Mouse (Mus musculus) layer of hippocampus, adult 2 months (tissue): ENCODE measurements around the gene Aoc2. TPM values are rescaled to one million over a fixed set of nuclear protein-coding genes. Genes with fewer than 3 reads are reported as not detected.

Source experiments
- DNase-seq, 2 experiments: peaks; one replicate each; pipeline ENCODE4 v3.0.0; 2022; ENCODE audit warnings: low spot score in 2 of 2
- H3K27ac ChIP-seq: fragments of 200-600 bp; 2 replicates; pipeline ENCODE4 v1.8.1; 2022
- H3K4me3 ChIP-seq: fragments of 200-600 bp; 2 replicates; pipeline ENCODE4 v1.8.1; 2022; ENCODE audit warnings: mild to moderate bottlenecking
- CTCF ChIP-seq: fragments of 200-600 bp; conservative IDR thresholded peaks from 2 replicates; pipeline ENCODE4 v1.8.1; 2022; ENCODE audit warnings: antibody characterized with exemption, mild to moderate bottlenecking, moderate library complexity
- long read RNA-seq, 2 experiments: library from polyadenylated mRNA; stranded (forward); transcript quantifications; one replicate each; pipeline ENCODE4 v2.0.0; 2021; ENCODE audit warnings: borderline mapping rate in 2 of 2
- total RNA-seq, 2 experiments: library from RNA; stranded (reverse); gene quantifications; 2 replicates each; pipeline ENCODE4 v1.2.3; 2021

Aoc2 gene
- total RNA-seq: 1 to 10 TPM; 6.8 to 7.5 TPM
- long read RNA-seq, experiment 1, partial matches to known transcripts: 0 of 2 reads
- long read RNA-seq, experiment 1, other reads (novel, unspliced or antisense): 2 of 2 reads
- long read RNA-seq, experiment 2: 0 reads

DNA sequence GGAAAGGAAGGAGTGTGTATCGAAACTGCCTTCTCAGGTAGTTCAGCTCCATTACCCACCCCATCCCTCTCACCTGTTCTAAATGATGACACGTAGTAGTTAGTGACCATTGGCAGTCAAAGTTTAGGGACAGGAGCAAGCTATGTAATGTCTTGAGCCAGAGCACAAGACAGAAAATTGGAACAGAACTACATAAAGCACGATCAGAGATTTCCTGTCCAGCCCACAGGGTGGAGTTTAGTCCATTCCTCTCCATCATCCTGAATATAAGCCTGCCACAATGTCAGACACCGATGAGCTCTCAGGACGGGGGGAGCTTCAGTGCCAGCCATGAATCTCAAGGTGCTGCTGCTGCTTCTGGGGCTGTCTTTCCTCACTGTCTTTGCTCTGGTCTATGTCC, at the start of gene Aoc2:
Gene Aoc2, plus strand, starts transcription at position 301 of the 400 bp plus-strand sequence.
- Histone ChIP-seq H3K4me3 (no peak within 1 kb of the TSS), H3K27ac (no peak within 1 kb of the TSS; the same call in 1 of the 2 replicates)
- no peak for TF ChIP-seq CTCF
- DNase-seq: no peak

- H3K4me3 ChIP-seq: no peak overlapping the region
- no peak for DNase-seq
- no peak for TF ChIP-seq CTCF
- no peak overlapping the region for H3K27ac ChIP-seq
These were observed 49.6 kb upstream of the Aoc2 start for GRCm38 (mm10) chr11:101275309-101275708.

- Histone ChIP-seq H3K4me3 (no peak overlapping the region), H3K27ac (peak overlapping the region; percentile 7; the same call in 1 of the 2 replicates)
- no peak for TF ChIP-seq CTCF
- DNase-seq: no peak
These were observed 48.4 kb upstream of the Aoc2 start for GRCm38 (mm10) chr11:101276319-101277070.

GRCm38 (mm10) chr11:101277381-101278222, 47.3 kb upstream of the Aoc2 start:
- no peak for TF ChIP-seq CTCF
- H3K27ac ChIP-seq: peak overlapping the region; percentile 96

GRCm38 (mm10) chr11:101278223-101279192, 46.4 kb upstream of the Aoc2 start, which contains the start of the genes Cntd1 and Coa3:
Cntd1 (plus strand) TSS chr11:101279012.
Coa3 (minus strand) TSS chr11:101279114.
- Histone ChIP-seq H3K27ac (peak within 1 kb of the TSS; percentile 96), H3K4me3 (peak within 1 kb of the TSS; percentile 86)
- TF ChIP-seq CTCF: peak; percentile 46; the same call in 1 of the 2 replicates
- DNase-seq: peak; percentile 85 to 91

More at GRCm38 (mm10) chr11:101277381-101278222, 47.3 kb upstream of the Aoc2 start:
- DNase-seq: peak in 1 of 2 experiments; percentile 34
- peak overlapping the region; percentile 86 for H3K4me3 ChIP-seq

- peak overlapping the region; percentile 96; the same call in 1 of the 2 replicates for H3K27ac ChIP-seq
- TF ChIP-seq CTCF: no peak
- DNase-seq: no peak
- H3K4me3 ChIP-seq: peak overlapping the region; percentile 86
These were observed 45.7 kb upstream of the Aoc2 start for GRCm38 (mm10) chr11:101279193-101279569.

GRCm38 (mm10) chr11:101280837-101281236, 44.0 kb upstream of the Aoc2 start:
- H3K27ac ChIP-seq: no peak overlapping the region
- no peak for DNase-seq
- TF ChIP-seq CTCF: no peak
- no peak overlapping the region for H3K4me3 ChIP-seq

DNA sequence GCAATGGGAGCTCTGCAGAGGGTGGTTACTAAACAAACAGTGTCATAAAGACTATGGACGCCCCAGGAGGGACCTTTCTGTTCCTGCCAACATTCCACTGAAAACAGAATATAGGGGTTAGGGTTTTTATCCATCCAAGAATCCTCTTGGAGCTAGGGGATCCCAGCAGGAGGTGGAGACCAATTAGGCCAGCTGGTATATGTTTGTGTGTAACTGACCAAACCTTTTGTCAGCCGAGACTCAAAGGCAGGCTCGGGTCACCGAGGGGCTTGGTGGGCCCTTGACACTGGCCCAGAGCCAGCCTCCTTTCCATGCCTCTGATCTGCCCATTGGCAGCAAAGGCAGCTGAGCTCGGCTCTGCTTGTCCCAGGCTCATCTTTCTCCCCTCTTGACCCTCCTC, 42.0 kb upstream of the Aoc2 start:
- no peak for TF ChIP-seq CTCF
- DNase-seq: no peak
- no peak overlapping the region for H3K27ac ChIP-seq
- no peak overlapping the region for H3K4me3 ChIP-seq

- Histone ChIP-seq H3K27ac (no peak overlapping the region), H3K4me3 (no peak overlapping the region)
- no peak for TF ChIP-seq CTCF
- DNase-seq: no peak
These were observed 41.1 kb upstream of the Aoc2 start for GRCm38 (mm10) chr11:101283805-101284204.

DNA sequence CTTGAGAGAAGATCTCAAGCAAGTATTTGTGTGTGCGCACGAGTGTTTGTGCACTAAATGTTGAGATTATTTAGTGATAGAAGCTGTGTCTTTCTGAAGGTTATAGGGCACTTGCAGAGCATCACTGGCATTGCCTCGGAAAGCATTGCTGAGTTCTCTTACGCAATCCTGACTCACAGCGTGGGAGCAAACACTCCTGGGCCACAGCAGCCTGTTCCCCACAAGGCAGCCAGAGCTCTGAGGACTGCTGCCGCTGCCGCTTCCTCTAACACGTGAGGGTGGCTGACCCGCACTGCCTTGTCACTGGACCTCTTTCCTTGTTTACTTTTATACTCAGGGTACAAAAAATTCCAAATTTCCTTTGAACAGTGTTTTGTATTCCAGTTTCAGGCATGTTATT, 37.6 kb upstream of the Aoc2 start:
- no peak for TF ChIP-seq CTCF
- peak overlapping the region; percentile 65 for H3K27ac ChIP-seq
- DNase-seq: peak in 1 of 2 experiments; percentile 45
- no peak overlapping the region for H3K4me3 ChIP-seq

DNA sequence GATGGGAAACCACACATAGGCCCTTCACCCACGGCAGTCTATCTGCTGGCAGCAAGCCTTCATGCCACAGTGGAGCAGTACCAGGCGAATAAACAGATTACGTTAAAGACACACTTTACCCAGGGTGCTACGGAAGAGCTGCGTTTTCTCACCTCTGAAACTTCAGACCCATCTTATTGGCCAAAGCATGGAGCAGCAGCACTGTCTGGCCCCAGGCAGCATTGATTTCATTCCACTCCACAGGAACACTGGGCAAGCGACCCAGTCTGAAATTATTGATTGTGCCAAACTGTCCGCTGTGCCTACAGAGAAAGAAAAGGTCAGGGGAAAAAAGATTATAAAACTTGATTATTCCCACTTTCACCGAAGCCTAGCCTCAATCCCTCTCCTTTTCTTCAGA, 33.6 kb upstream of the Aoc2 start:
- TF ChIP-seq CTCF: no peak
- Histone ChIP-seq H3K27ac (no peak overlapping the region), H3K4me3 (no peak overlapping the region)
- DNase-seq: no peak

DNA sequence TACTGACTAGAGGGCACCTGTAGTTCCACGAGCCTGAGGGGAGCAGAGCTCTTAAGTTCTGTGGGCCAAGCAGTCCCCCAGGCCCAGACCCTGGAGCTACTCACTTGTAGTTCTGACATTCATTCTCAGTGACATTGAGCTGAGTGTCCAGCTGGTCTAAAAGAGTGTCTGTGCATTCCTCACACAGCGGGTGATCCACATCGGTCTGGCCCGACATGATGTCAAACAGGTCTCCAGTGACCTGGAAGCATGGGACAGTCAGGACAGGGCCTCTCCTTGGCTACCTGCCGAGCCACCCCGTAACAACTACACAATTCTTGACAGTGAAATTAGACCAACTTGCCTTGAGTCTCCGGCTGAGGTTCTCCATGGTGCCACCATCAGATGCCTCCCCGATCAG, 29.7 kb upstream of the Aoc2 start:
- no peak overlapping the region for H3K4me3 ChIP-seq
- H3K27ac ChIP-seq: no peak overlapping the region
- no peak for DNase-seq
- no peak for TF ChIP-seq CTCF
